Mouse (Mus musculus) CD8-positive naive resting alpha-beta T cell, adult 2 months (primary cell): ENCODE data around the gene Ferd3l.

Experiments
- DNase-seq, 2 experiments: peaks; one replicate each; pipeline ENCODE4 v3.0.0; 2022; ENCODE audit warnings: low read depth in 2 of 2, low spot score in 2 of 2

The Ferd3l gene

GRCm38 (mm10) chr12:33964427-33964826, 36.2 kb downstream of the Ferd3l start:
- no peak for DNase-seq

GRCm38 (mm10) chr12:33965661-33966360, 37.6 kb downstream of the Ferd3l start:
- DNase-seq: no peak

- no peak for DNase-seq
Measured at GRCm38 (mm10) chr12:33966490-33967415, 38.5 kb downstream of the Ferd3l start.

GRCm38 (mm10) chr12:33967514-33967913, 39.3 kb downstream of the Ferd3l start:
- DNase-seq: no peak

GRCm38 (mm10) chr12:33968041-33968897, 40.0 kb downstream of the Ferd3l start:
- no peak for DNase-seq

- DNase-seq: no peak
Measured at GRCm38 (mm10) chr12:33968898-33969178, 40.6 kb downstream of the Ferd3l start.
